Mouse (Mus musculus) neural tube, embryonic 15.5 days (tissue): ENCODE data around the gene Gjb5. TPM values are rescaled to one million over a fixed set of nuclear protein-coding genes. Genes with fewer than 3 reads are reported as not detected.

ENCODE experiments used
- ATAC-seq: fragments of 200-750 bp; cut with Nextera tagmentation; 2 replicates; pipeline ENCODE4 v1.8.0; 2017; ENCODE audit warnings: mild to moderate bottlenecking, moderate TSS enrichment, moderate library complexity; ENCODE audit not compliant: low FRiP score
- H3K27ac ChIP-seq: fragments of 300-500 bp; sonication (generic); replicated peaks from 2 replicates; pipeline ENCODE4 v1.5.1; 2015; ENCODE audit warnings: mild to moderate bottlenecking, inconsistent platforms
- H3K27me3 ChIP-seq: fragments of 300-500 bp; sonication (generic); replicated peaks from 2 replicates; pipeline ENCODE4 v1.6.1; 2015; ENCODE audit warnings: inconsistent platforms
- H3K36me3 ChIP-seq: fragments of 300-500 bp; sonication (generic); 2 replicates; pipeline ENCODE4 v1.6.1; 2015; ENCODE audit warnings: inconsistent platforms
- H3K4me1 ChIP-seq: fragments of 300-500 bp; sonication (generic); 2 replicates; pipeline ENCODE4 v1.6.1; 2015; ENCODE audit warnings: inconsistent platforms
- H3K4me2 ChIP-seq: fragments of 300-500 bp; sonication (generic); 2 replicates; pipeline ENCODE4 v1.6.1; 2015; ENCODE audit warnings: inconsistent platforms, mild to moderate bottlenecking, moderate library complexity
- H3K4me3 ChIP-seq: fragments of 300-500 bp; sonication (generic); replicated peaks from 2 replicates; pipeline ENCODE4 v1.5.1; 2015; ENCODE audit warnings: mild to moderate bottlenecking, inconsistent platforms
- H3K9ac ChIP-seq: fragments of 300-500 bp; sonication (generic); replicated peaks from 2 replicates; pipeline ENCODE4 v1.6.1; 2015; ENCODE audit warnings: mild to moderate bottlenecking, inconsistent platforms
- H3K9me3 ChIP-seq: fragments of 300-500 bp; sonication (generic); replicated peaks from 2 replicates; pipeline ENCODE4 v1.6.1; 2016; ENCODE audit warnings: inconsistent platforms
- WGBS: fragments of 180-500 bp; shearing (Covaris S2); methylation state at CpG from one replicate; pipeline ENCODE4 v1.1.7; 2015; ENCODE audit warnings: mixed read lengths; 5-methylcytosine and 5-hydroxymethylcytosine counted together
- polyA plus RNA-seq: library from polyadenylated mRNA; unstranded; fragments of >200 nt; fragmentation: Nextera tagmentation; extraction: Ambion mirVana; gene quantifications from 2 replicates; pipeline ENCODE4 v1.2.1, GENCODE M21; 2015

Gene Gjb5
- polyA plus RNA-seq: 0.41 and 0.49 TPM in 2 replicates

- Histone ChIP-seq H3K4me1 (no peaks in the 10 kb centered on the region), H3K9ac (no peak within 1 kb of the TSS), H3K36me3 (no peaks in the 10 kb centered on the region), H3K27ac (no peak within 1 kb of the TSS), H3K9me3 (no peaks in the 10 kb centered on the region), H3K4me3 (no peak within 1 kb of the TSS), H3K4me2 (0 out of 2 replicates have a peak within 1 kb of the TSS, but pooled peaks have one; percentile 16), H3K27me3 (no peaks in the 10 kb centered on the region)
- no peak for ATAC-seq
- WGBS: 31% methylated on average over 5 of the region's 5 CpGs
Observed at GRCm38 (mm10) chr4:127358018-127358417, at the start of gene Gjb5. TSS of gene Gjb5 (minus strand) at chr4:127358181.

GRCm38 (mm10) chr4:127402614-127403013, 44.6 kb upstream of the Gjb5 start:
- H3K4me1 ChIP-seq: peaks cover 20% of the 10 kb centered on the region; the same call in 1 of the 2 replicates
- no peak overlapping the region for H3K4me2 ChIP-seq
- no peaks in the 10 kb centered on the region for H3K9me3 ChIP-seq
- 0 out of 2 replicates have a peak, but pooled peaks have one; percentile 66 for ATAC-seq
- no peaks in the 10 kb centered on the region for H3K36me3 ChIP-seq
- H3K4me3 ChIP-seq: no peak overlapping the region
- no peak overlapping the region for H3K27ac ChIP-seq
- no peaks in the 10 kb centered on the region for H3K27me3 ChIP-seq
- no peak overlapping the region for H3K9ac ChIP-seq
- 62% methylated on average over 3 of the region's 3 CpGs for WGBS

GRCm38 (mm10) chr4:127402166-127402565, 44.2 kb upstream of the Gjb5 start:
- H3K4me3 ChIP-seq: no peak overlapping the region
- no peak overlapping the region for H3K4me2 ChIP-seq
- H3K9ac ChIP-seq: no peak overlapping the region
- no peaks in the 10 kb centered on the region for H3K27me3 ChIP-seq
- H3K4me1 ChIP-seq: peaks cover 20% of the 10 kb centered on the region; the same call in 1 of the 2 replicates
- no peaks in the 10 kb centered on the region for H3K36me3 ChIP-seq
- ATAC-seq: 0 out of 2 replicates have a peak, but pooled peaks have one; percentile 53
- no peak overlapping the region for H3K27ac ChIP-seq
- H3K9me3 ChIP-seq: no peaks in the 10 kb centered on the region
- WGBS: 71% methylated on average over 4 of the region's 4 CpGs

GRCm38 (mm10) chr4:127400165-127401145, 42.5 kb upstream of the Gjb5 start:
- Histone ChIP-seq H3K4me3 (no peak overlapping the region), H3K9me3 (no peaks in the 10 kb centered on the region), H3K4me1 (peaks cover 20% of the 10 kb centered on the region; the same call in 1 of the 2 replicates), H3K9ac (no peak overlapping the region), H3K4me2 (no peak overlapping the region), H3K27ac (0 out of 2 replicates have a peak overlapping the region, but pooled peaks have one; percentile 13), H3K27me3 (no peaks in the 10 kb centered on the region), H3K36me3 (no peaks in the 10 kb centered on the region)
- ATAC-seq: no peak; the same call in 1 of the 2 replicates
- WGBS: 67% methylated on average over 11 of the region's 11 CpGs

DNA sequence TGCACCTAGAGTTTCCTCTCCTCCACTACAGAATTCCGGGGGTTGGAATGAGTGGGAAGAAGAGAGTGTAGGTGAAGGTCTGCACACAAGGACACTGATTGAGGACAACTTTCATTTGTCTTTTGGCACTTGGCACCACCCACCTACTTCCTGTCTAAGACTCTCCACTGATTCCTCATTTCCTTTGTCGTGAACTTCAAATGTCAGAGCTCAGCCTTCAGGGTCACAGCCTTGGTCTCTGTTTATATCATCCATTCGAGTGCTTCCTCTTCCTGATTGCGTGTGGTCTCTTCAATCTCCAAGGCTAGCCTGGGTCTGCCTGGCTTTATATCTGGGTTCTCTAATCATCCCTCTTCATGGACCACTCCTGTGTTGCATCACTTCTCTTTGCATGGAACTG, 37.6 kb upstream of the Gjb5 start:
- no peaks in the 10 kb centered on the region for H3K36me3 ChIP-seq
- H3K9ac ChIP-seq: no peak overlapping the region
- H3K4me1 ChIP-seq: 0 out of 2 replicates have a peak, but pooled peaks cover 4% of the 10 kb centered on the region
- no peak overlapping the region for H3K27ac ChIP-seq
- no peaks in the 10 kb centered on the region for H3K9me3 ChIP-seq
- 76% methylated on average over 4 of the region's 4 CpGs for WGBS
- H3K4me3 ChIP-seq: no peak overlapping the region
- no peaks in the 10 kb centered on the region for H3K27me3 ChIP-seq
- no peak for ATAC-seq
- no peak overlapping the region for H3K4me2 ChIP-seq

DNA sequence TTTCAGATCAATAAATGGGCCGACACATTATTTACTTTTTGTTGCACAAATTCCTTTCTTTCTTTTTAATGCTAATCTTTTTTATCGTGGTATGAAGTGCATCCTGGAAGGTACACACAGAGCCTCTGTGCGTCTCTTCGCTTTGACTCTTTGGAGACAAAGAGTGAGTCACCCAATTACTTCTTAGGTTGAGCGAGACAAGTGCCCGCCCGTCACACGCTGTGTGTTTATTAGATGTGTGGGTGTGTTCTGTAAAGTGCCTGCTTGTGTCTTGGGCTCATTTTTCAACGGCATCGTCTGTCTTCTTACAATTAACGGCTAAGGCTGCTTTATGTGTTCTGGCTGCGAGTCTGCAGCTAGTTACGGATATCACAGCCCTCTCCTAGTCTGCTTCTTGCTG, 31.7 kb upstream of the Gjb5 start:
- H3K9ac ChIP-seq: no peak overlapping the region
- H3K27me3 ChIP-seq: no peaks in the 10 kb centered on the region
- H3K36me3 ChIP-seq: no peaks in the 10 kb centered on the region
- H3K4me1 ChIP-seq: peaks cover 12% of the 10 kb centered on the region
- no peak overlapping the region for H3K27ac ChIP-seq
- 12% methylated on average over 13 of the region's 13 CpGs for WGBS
- H3K4me2 ChIP-seq: peak overlapping the region; percentile 21
- ATAC-seq: no peak
- H3K4me3 ChIP-seq: no peak overlapping the region
- no peaks in the 10 kb centered on the region for H3K9me3 ChIP-seq

DNA sequence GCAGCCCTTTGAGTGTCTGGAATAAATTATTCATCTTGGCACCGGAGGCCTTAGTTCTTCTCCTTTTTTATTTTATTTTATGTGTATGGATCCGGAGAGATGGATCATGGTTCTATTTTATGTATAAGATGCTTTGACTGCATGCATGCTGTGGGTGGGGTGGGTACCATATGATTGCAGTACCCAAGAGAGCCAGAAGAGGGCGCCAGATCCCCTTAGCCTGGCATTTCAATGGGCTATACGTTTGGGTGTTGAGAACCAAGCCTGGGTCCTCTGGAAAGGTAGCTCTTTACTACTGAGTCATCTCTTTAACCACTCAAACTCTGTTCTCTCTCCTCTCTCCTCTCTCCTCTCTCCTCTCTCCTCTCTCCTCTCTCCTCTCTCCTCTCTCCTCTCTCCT, 19.4 kb upstream of the Gjb5 start:
- Histone ChIP-seq H3K27me3 (no peaks in the 10 kb centered on the region), H3K27ac (no peak overlapping the region), H3K4me2 (no peak overlapping the region), H3K9me3 (no peaks in the 10 kb centered on the region), H3K4me3 (no peak overlapping the region), H3K4me1 (peaks cover 10% of the 10 kb centered on the region; the same call in 1 of the 2 replicates), H3K36me3 (no peaks in the 10 kb centered on the region), H3K9ac (no peak overlapping the region)
- WGBS: 43% methylated on average over 4 of the region's 4 CpGs
- ATAC-seq: no peak

DNA sequence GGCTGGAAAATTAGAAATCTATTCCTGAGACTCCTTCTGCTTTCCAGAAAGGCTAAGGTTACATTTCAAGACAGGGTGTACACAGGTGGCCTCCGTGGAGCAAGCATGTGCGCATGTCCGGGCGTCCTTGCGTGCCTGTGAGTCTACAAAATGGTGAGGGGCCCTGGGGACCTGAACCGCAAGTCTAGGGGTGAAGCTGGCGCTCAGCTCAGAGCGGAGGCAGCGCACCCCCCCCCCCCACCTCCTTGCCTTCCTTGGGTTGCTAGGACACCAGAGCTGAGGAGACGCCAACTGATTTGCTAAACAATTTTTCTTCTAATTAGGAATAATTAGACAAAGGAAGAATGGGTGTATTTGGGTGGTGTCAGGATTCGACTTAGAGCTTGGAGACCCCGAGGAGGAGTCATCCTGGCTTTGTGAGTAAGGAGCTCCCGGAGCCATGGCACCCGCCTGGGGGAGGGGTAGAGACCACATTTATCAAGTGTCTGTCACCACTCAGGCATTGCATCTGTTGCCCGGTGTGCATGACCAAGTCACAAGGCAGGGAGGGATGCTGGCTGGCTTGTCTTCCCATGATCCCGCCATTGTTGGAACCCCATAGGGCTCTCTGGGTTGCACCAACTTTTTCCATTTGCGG, 17.7 kb upstream of the Gjb5 start:
- H3K9ac ChIP-seq: no peak overlapping the region
- H3K36me3 ChIP-seq: no peaks in the 10 kb centered on the region
- WGBS: 54% methylated on average over 17 of the region's 17 CpGs
- H3K4me3 ChIP-seq: no peak overlapping the region
- 0 out of 2 replicates have a peak, but pooled peaks cover 5% of the 10 kb centered on the region for H3K27me3 ChIP-seq
- H3K27ac ChIP-seq: no peak overlapping the region
- H3K4me1 ChIP-seq: peaks cover 10% of the 10 kb centered on the region; the same call in 1 of the 2 replicates
- ATAC-seq: no peak
- H3K4me2 ChIP-seq: 0 out of 2 replicates have a peak overlapping the region, but pooled peaks have one; percentile 2
- H3K9me3 ChIP-seq: no peaks in the 10 kb centered on the region

GRCm38 (mm10) chr4:127374645-127375044, 16.7 kb upstream of the Gjb5 start:
- H3K27me3 ChIP-seq: 0 out of 2 replicates have a peak, but pooled peaks cover 5% of the 10 kb centered on the region
- H3K36me3 ChIP-seq: no peaks in the 10 kb centered on the region
- 83% methylated on average over 4 of the region's 4 CpGs for WGBS
- H3K4me3 ChIP-seq: no peak overlapping the region
- H3K27ac ChIP-seq: no peak overlapping the region
- H3K4me1 ChIP-seq: peaks cover 10% of the 10 kb centered on the region; the same call in 1 of the 2 replicates
- H3K9me3 ChIP-seq: no peaks in the 10 kb centered on the region
- no peak overlapping the region for H3K4me2 ChIP-seq
- no peak for ATAC-seq
- no peak overlapping the region for H3K9ac ChIP-seq

DNA sequence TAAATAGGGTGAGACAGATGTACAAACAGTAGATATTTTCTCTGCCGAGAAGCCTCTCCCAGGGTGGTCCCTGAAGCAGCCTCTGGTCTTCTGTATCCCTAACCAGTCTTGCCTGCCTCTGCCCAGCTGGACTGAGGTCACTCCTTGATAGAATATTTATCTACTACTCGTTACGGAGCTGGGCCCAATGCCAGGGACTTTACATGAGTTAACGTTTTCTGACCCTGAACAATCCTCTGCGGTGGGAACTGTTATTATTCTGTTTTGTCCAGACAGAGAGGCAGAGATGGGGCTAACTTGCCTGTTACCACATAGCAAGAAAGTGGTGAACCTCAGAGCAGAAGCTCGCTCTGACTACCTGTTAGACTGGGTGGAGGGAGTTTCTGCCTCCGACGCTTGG, 15.5 kb upstream of the Gjb5 start:
- ATAC-seq: no peak
- Histone ChIP-seq H3K36me3 (no peaks in the 10 kb centered on the region), H3K27ac (no peak overlapping the region), H3K4me1 (peaks cover 17% of the 10 kb centered on the region; the same call in 1 of the 2 replicates), H3K9ac (no peak overlapping the region), H3K9me3 (no peaks in the 10 kb centered on the region), H3K4me3 (no peak overlapping the region), H3K27me3 (0 out of 2 replicates have a peak, but pooled peaks cover 5% of the 10 kb centered on the region), H3K4me2 (no peak overlapping the region)
- WGBS: 50% methylated on average over 8 of the region's 8 CpGs

GRCm38 (mm10) chr4:127371546-127371945, 13.6 kb upstream of the Gjb5 start:
- H3K36me3 ChIP-seq: no peaks in the 10 kb centered on the region
- no peak for ATAC-seq

More at GRCm38 (mm10) chr4:127371546-127371945, 13.6 kb upstream of the Gjb5 start:
- WGBS: 77% methylated on average over 5 of the region's 5 CpGs
- no peak overlapping the region for H3K9ac ChIP-seq
- no peak overlapping the region for H3K27ac ChIP-seq
- no peaks in the 10 kb centered on the region for H3K9me3 ChIP-seq
- peaks cover 18% of the 10 kb centered on the region; the same call in 1 of the 2 replicates for H3K4me1 ChIP-seq
- 0 out of 2 replicates have a peak, but pooled peaks cover 5% of the 10 kb centered on the region for H3K27me3 ChIP-seq
- no peak overlapping the region for H3K4me3 ChIP-seq
- no peak overlapping the region for H3K4me2 ChIP-seq
